Mouse (Mus musculus) heart, adult 2 months (tissue): ENCODE measurements around the gene Meig1. TPM values are rescaled to one million over a fixed set of nuclear protein-coding genes. Genes with fewer than 3 reads are reported as not detected.

ENCODE experiments used
- DNase-seq, 2 experiments: peaks; one replicate each; pipeline ENCODE4 v3.0.0; 2021
- H3K27ac ChIP-seq: fragments of 200-600 bp; 2 replicates; pipeline ENCODE4 v1.8.1; 2022
- H3K27me3 ChIP-seq: fragments of 200-500 bp; 2 replicates; pipeline ENCODE4 v1.6.1; 2012; ENCODE audit warnings: mild to moderate bottlenecking, low read length, inconsistent platforms, mixed read lengths; ENCODE audit not compliant: control insufficient read depth, insufficient read depth
- H3K36me3 ChIP-seq: fragments of 200-500 bp; 2 replicates; pipeline ENCODE4 v1.6.1; 2012; ENCODE audit warnings: low read length, inconsistent platforms; ENCODE audit not compliant: control insufficient read depth, insufficient read depth
- H3K4me1 ChIP-seq: fragments of 200-500 bp; 2 replicates; pipeline ENCODE4 v1.6.1; 2011; ENCODE audit warnings: low read length; ENCODE audit not compliant: control insufficient read depth, insufficient read depth
- H3K4me3 ChIP-seq: fragments of 200-600 bp; 2 replicates; pipeline ENCODE4 v1.8.1; 2022
- H3K79me2 ChIP-seq: fragments of 200-500 bp; replicated peaks from 2 replicates; pipeline ENCODE4 v1.6.1; 2012; ENCODE audit warnings: mild to moderate bottlenecking, inconsistent platforms, low read length, moderate library complexity, mixed read lengths; ENCODE audit not compliant: control insufficient read depth, insufficient read depth
- H3K9ac ChIP-seq: fragments of 200-500 bp; 2 replicates; pipeline ENCODE4 v1.6.1; 2012; ENCODE audit warnings: low read depth, mild to moderate bottlenecking, control low read depth, inconsistent platforms, low read length, mixed read lengths
- CTCF ChIP-seq: fragments of 200-600 bp; IDR thresholded peaks from 2 replicates; pipeline ENCODE4 v1.8.1; 2022; ENCODE audit warnings: antibody characterized with exemption, mild to moderate bottlenecking, moderate library complexity
- EP300 ChIP-seq: fragments of 200-500 bp; IDR thresholded peaks from 2 replicates; pipeline ENCODE4 v1.6.1; 2011; ENCODE audit warnings: low read depth, low read length, control low read depth; ENCODE audit not compliant: insufficient read depth
- POLR2A ChIP-seq: fragments of 200-500 bp; IDR thresholded peaks from 2 replicates; pipeline ENCODE4 v1.6.1; 2011; ENCODE audit warnings: mild to moderate bottlenecking, low read depth, low read length, control low read depth; ENCODE audit not compliant: insufficient read depth
- WGBS: fragments of 180-500 bp; shearing (Covaris S2); methylation state at CpG from one replicate; pipeline ENCODE4 v1.1.7; 2018; 5-methylcytosine and 5-hydroxymethylcytosine counted together
- intact Hi-C: fragments of 180-260 bp; cut with DNase I; formaldehyde crosslinking; loops from one replicate; pipeline ENCODE4 v1.15.1; 2025
- long read RNA-seq: library from polyadenylated mRNA; stranded (forward); transcript quantifications from one replicate; pipeline ENCODE4 v2.0.0, GENCODE M21; 2021
- polyA plus RNA-seq: library from polyadenylated mRNA; depleted of rRNA; stranded (reverse); fragments of >200 nt; gene quantifications from 2 replicates; pipeline ENCODE4 v1.2.3, GENCODE M21; 2012; rRNA removed
- total RNA-seq, 2 experiments: library from RNA; stranded (reverse); gene quantifications; 2 replicates each; pipeline ENCODE4 v1.2.3; 2021

Meig1 gene
- total RNA-seq (1 to 10 TPM; 1.9 to 2.4 TPM), polyA plus RNA-seq (1.0 and 1.8 TPM in 2 replicates)
- long read RNA-seq, partial matches to known transcripts: 0 of 3 reads
- long read RNA-seq, other reads (novel, unspliced or antisense): 0 of 3 reads

GRCm38 (mm10) chr2:3422548-3422947 is at the start of gene Meig1:
Gene Meig1, minus strand, starts transcription at chr2:3422648.
- H3K36me3 ChIP-seq: no peaks in the 10 kb centered on the region
- no peak within 1 kb of the TSS; the same call in 1 of the 2 replicates for H3K4me3 ChIP-seq
- H3K27ac ChIP-seq: no peak within 1 kb of the TSS
- intact Hi-C loops: loop anchor here (2.0 to 5.0 kb wide), 4 partner anchors 50 to 140 kb away; partner anchors contain the start of genes Nmt2 and Rpp38
- TF ChIP-seq EP300: no peak
- WGBS: 59% methylated on average over 3 of the region's 3 CpGs
- DNase-seq: no peak
- no peak within 1 kb of the TSS for H3K9ac ChIP-seq
- no peaks in the 10 kb centered on the region for H3K27me3 ChIP-seq
- H3K4me1 ChIP-seq: no peaks in the 10 kb centered on the region
- no peaks in the 10 kb centered on the region for H3K79me2 ChIP-seq

- TF ChIP-seq CTCF: no peak
- TF ChIP-seq EP300: no peak
- no peak for TF ChIP-seq POLR2A
- no peaks in the 10 kb centered on the region for H3K79me2 ChIP-seq
- no peaks in the 10 kb centered on the region; the same call in 1 of the 2 replicates for H3K36me3 ChIP-seq
- no peak overlapping the region for H3K9ac ChIP-seq
- intact Hi-C loops: no loop called here
- no peak for DNase-seq
- WGBS: 85% methylated on average over 4 of the region's 4 CpGs
- no peak overlapping the region for H3K4me3 ChIP-seq
- no peaks in the 10 kb centered on the region for H3K27me3 ChIP-seq
- H3K4me1 ChIP-seq: no peaks in the 10 kb centered on the region
- H3K27ac ChIP-seq: no peak overlapping the region
Observed at GRCm38 (mm10) chr2:3456590-3456989, 34.1 kb upstream of the Meig1 start.

- intact Hi-C loops: no loop called here
- no peaks in the 10 kb centered on the region for H3K79me2 ChIP-seq
- TF ChIP-seq POLR2A: no peak
- H3K27me3 ChIP-seq: no peaks in the 10 kb centered on the region
- no peak for DNase-seq
- no peak overlapping the region for H3K9ac ChIP-seq
- H3K27ac ChIP-seq: no peak overlapping the region
- no peak overlapping the region for H3K4me3 ChIP-seq
- 87% methylated on average over 3 of the region's 3 CpGs for WGBS
- no peaks in the 10 kb centered on the region for H3K4me1 ChIP-seq
- no peaks in the 10 kb centered on the region for H3K36me3 ChIP-seq
Observed at GRCm38 (mm10) chr2:3453096-3453495, 30.6 kb upstream of the Meig1 start.

GRCm38 (mm10) chr2:3449431-3449830 is 27.0 kb upstream of the Meig1 start:
- no peak for DNase-seq
- H3K36me3 ChIP-seq: no peaks in the 10 kb centered on the region
- WGBS: 64% methylated on average over 2 of the region's 2 CpGs
- H3K4me1 ChIP-seq: no peaks in the 10 kb centered on the region
- intact Hi-C loops: no loop called here
- no peaks in the 10 kb centered on the region for H3K27me3 ChIP-seq
- no peak overlapping the region for H3K4me3 ChIP-seq
- TF ChIP-seq POLR2A (no peak), EP300 (no peak), CTCF (no peak)
- H3K79me2 ChIP-seq: no peaks in the 10 kb centered on the region
- no peak overlapping the region for H3K27ac ChIP-seq
- H3K9ac ChIP-seq: no peak overlapping the region

- Histone ChIP-seq H3K27ac (no peak overlapping the region), H3K79me2 (no peaks in the 10 kb centered on the region), H3K36me3 (no peaks in the 10 kb centered on the region), H3K9ac (no peak overlapping the region), H3K4me3 (no peak overlapping the region), H3K4me1 (no peaks in the 10 kb centered on the region), H3K27me3 (no peaks in the 10 kb centered on the region)
- intact Hi-C loops: no loop called here
- 93% methylated on average over 4 of the region's 4 CpGs for WGBS
- no peak for DNase-seq
- TF ChIP-seq CTCF (no peak), EP300 (no peak), POLR2A (no peak)
Observed at GRCm38 (mm10) chr2:3445984-3446383, 23.5 kb upstream of the Meig1 start.

- intact Hi-C loops: no loop called here
- no peak for TF ChIP-seq CTCF
- TF ChIP-seq EP300: no peak
- TF ChIP-seq POLR2A: no peak
- 62% methylated on average over 7 of the region's 7 CpGs for WGBS
Observed at GRCm38 (mm10) chr2:3444206-3444605, 21.8 kb upstream of the Meig1 start.

More at GRCm38 (mm10) chr2:3444206-3444605, 21.8 kb upstream of the Meig1 start:
- DNase-seq: no peak
- Histone ChIP-seq H3K4me3 (no peak overlapping the region), H3K36me3 (no peaks in the 10 kb centered on the region), H3K79me2 (no peaks in the 10 kb centered on the region), H3K4me1 (no peaks in the 10 kb centered on the region), H3K27me3 (no peaks in the 10 kb centered on the region), H3K9ac (no peak overlapping the region), H3K27ac (no peak overlapping the region)
